Mouse (Mus musculus): ENCODE measurements around the gene Olfr107.
A peak's percentile ranks its signal among the peaks of the same experiment; 100 is the strongest.

Gene Olfr107

DNA sequence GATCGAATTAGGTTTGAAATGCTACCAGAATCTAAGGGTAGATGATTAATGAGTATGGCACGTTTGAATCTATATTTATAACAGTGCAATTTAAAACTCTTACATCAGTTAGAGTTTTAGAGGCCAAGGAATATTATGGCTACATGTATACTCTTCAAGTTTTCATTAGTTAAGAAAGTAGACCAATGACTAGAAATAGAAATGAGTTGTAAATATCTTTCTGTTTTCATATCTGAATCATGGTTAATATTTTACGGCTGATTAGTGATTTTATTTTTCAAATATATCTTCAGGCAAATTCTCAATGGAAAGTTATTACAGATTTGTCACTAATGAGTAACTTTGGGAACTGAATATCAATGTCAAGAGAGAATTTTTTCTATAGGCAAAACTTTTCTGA is at the start of gene Olfr107:
Gene Olfr107 (plus strand): TSS at position 301 of the 400 bp plus-strand sequence.
- no peak for DNase-seq

DNA sequence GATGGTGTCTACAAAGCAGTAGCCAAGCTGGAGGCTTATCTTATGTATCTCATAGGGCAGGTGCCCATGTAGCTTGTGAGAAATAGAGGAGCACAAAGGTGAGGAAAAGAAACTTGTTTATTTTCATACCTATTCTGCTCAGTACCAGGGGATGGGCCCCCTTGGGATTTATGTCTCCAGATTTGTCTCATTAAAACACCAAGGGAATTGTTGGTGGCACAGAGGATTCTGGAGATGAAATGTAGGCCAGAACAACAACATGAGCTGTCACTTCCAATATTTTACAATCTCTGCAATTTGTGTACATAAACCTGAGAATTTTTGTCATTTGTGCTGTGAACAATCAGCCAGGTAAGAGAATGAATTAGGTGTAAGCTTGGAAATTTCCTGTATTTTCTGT is 39.7 kb upstream of the Olfr107 start, which contains the start of gene Olfr104-ps:
Gene Olfr104-ps (plus strand): TSS at position 301 of the 400 bp plus-strand sequence.
- DNase-seq = no peak

- no peak for DNase-seq
Measured at GRCm38 (mm10) chr17:37378733-37379132, 20.3 kb upstream of the Olfr107 start, which contains the start of gene Olfr105-ps. TSS of gene Olfr105-ps (plus strand) at chr17:37379033.

DNA sequence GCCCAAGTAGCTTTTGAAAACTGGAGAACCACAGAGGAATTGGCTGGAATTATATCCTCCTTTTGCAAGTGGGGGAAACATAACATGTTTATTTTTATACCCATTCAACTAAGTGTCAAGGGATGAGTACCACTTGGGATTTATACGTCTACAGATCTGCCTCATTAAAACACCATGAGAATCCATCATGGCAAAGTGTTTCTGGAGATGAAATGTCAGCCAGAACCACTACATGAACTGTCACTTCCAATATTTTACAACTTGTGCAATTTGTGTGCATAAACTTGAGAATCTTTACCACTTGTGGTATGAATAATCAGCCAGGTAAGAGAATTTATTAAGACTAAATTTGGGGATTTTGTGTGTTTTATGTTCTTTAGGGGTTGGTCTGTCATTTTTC is 8.9 kb upstream of the Olfr107 start, which contains the start of gene Olfr106-ps:
Gene Olfr106-ps (plus strand): TSS at position 301 of the 400 bp plus-strand sequence.
- DNase-seq = no peak

GRCm38 (mm10) chr17:37413380-37413779 is 14.4 kb downstream of the Olfr107 start:
- peak; percentile 19 for DNase-seq

DNA sequence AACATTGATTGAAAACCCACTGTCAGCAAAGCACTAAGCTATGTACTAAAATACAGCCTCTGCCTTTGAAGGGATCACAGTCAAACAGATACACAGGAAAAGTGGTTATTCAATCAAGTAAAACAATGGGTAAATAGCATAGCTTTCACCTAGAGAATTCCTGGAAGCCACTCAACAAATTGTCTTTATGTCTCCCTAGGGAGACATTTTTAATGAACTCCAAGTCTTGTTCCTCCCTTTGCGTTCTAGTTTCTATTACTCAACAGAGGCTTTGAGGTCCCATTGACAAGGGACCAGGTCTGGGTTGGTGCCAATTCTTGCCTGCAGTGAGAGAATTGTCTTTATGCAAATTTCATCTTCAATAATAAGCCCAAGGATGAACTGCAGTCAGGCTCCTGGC is 46.2 kb downstream of the Olfr107 start, which contains the start of gene Olfr108:
Gene Olfr108 (plus strand): TSS at position 301 of the 400 bp plus-strand sequence.
- DNase-seq = no peak

Measured in kidney, adult 9 months (tissue).